Mouse (Mus musculus) macrophage (primary cell): ENCODE results near the gene Nrxn2. TPM values are rescaled to one million over a fixed set of nuclear protein-coding genes. Genes with fewer than 3 reads are reported as not detected.

ENCODE experiments used
- H3K27ac ChIP-seq: fragments of 350-480 bp; formaldehyde crosslinking; 2 replicates; pipeline ENCODE4 v1.9.0; 2021
- H3K36me3 ChIP-seq: fragments of 350-480 bp; formaldehyde crosslinking; 2 replicates; pipeline ENCODE4 v1.9.0; 2021; ENCODE audit errors: inconsistent target
- H3K4me3 ChIP-seq: fragments of 350-480 bp; formaldehyde crosslinking; 2 replicates; pipeline ENCODE4 v1.9.0; 2021; ENCODE audit errors: inconsistent target
- H3K79me2 ChIP-seq: fragments of 350-480 bp; formaldehyde crosslinking; 2 replicates; pipeline ENCODE4 v1.9.0; 2021; ENCODE audit errors: inconsistent target
- WGBS: methylation state at CpG from one replicate; pipeline ENCODE4 v1.1.7; 2026; ENCODE audit warnings: inconsistent platforms; ENCODE audit not compliant: missing documents; 5-methylcytosine and 5-hydroxymethylcytosine counted together
- polyA plus RNA-seq: library from polyadenylated mRNA; stranded (reverse); fragments of 250-400 nt; gene quantifications from 3 replicates; pipeline ENCODE4 v1.2.4, GENCODE M21; 2018; ENCODE audit warnings: inconsistent platforms

Nrxn2 gene
- polyA plus RNA-seq, 1 experiment from 2014 or later, result not detected

- H3K79me2 ChIP-seq, result no peaks in the 10 kb centered on the region
- H3K4me3 ChIP-seq, result no peak overlapping the region
- no peaks in the 10 kb centered on the region for H3K36me3 ChIP-seq
- H3K27ac ChIP-seq, result no peak overlapping the region
- 90% methylated on average over 5 of the region's 5 CpGs for WGBS
Measured at GRCm38 (mm10) chr19:6569021-6569420, 150.5 kb downstream of the Nrxn2 start.

GRCm38 (mm10) chr19:6569561-6569960 is 151.0 kb downstream of the Nrxn2 start:
- 86% methylated on average over 5 of the region's 5 CpGs for WGBS
- Histone ChIP-seq H3K27ac (no peak overlapping the region), H3K79me2 (no peaks in the 10 kb centered on the region), H3K36me3 (no peaks in the 10 kb centered on the region), H3K4me3 (no peak overlapping the region)

- WGBS, result 83% methylated on average over 5 of the region's 5 CpGs
- Histone ChIP-seq H3K4me3 (no peak overlapping the region), H3K36me3 (no peaks in the 10 kb centered on the region), H3K79me2 (no peaks in the 10 kb centered on the region), H3K27ac (no peak overlapping the region)
Measured at GRCm38 (mm10) chr19:6571476-6571875, 152.9 kb downstream of the Nrxn2 start.

GRCm38 (mm10) chr19:6572001-6572400 is 153.5 kb downstream of the Nrxn2 start:
- 69% methylated on average over 4 of the region's 4 CpGs for WGBS
- H3K36me3 ChIP-seq, result no peaks in the 10 kb centered on the region
- no peaks in the 10 kb centered on the region for H3K79me2 ChIP-seq
- H3K27ac ChIP-seq, result no peak overlapping the region
- H3K4me3 ChIP-seq, result no peak overlapping the region

Other genes with a start within 250 kb of the Nrxn2 start
- gene Majin, start 234.3 kb upstream of the Nrxn2 start, polyA plus RNA-seq, result 0.11 TPM in 1 of 3 replicates, not detected in the others
- gene Gpha2, start 192.4 kb upstream of the Nrxn2 start, polyA plus RNA-seq, result not detected in 3 replicates
- 11.2 to 16.0 TPM (median 14.6 TPM) in 3 replicates for gene Ppp2r5b, start 182.9 kb upstream of the Nrxn2 start, polyA plus RNA-seq
- 8.9 to 17.0 TPM (median 9.9 TPM) in 3 replicates for gene Atg2a, start 177.1 kb upstream of the Nrxn2 start, polyA plus RNA-seq
- 42.9 to 146 TPM (median 81.6 TPM) in 3 replicates for gene Ehd1, start 142.0 kb upstream of the Nrxn2 start, polyA plus RNA-seq
- 1.3 to 3.5 TPM (median 2.8 TPM) in 3 replicates for gene Cdc42bpg, start 112.3 kb upstream of the Nrxn2 start, polyA plus RNA-seq
- 16.4 to 22.0 TPM (median 21.4 TPM) in 3 replicates for gene Men1, start 83.8 kb upstream of the Nrxn2 start, polyA plus RNA-seq
- gene Map4k2, start 77.6 kb upstream of the Nrxn2 start, polyA plus RNA-seq, result 6.8 to 15.8 TPM (median 8.5 TPM) in 3 replicates
- gene Sf1, start 55.0 kb upstream of the Nrxn2 start, polyA plus RNA-seq, result 95.2 to 156 TPM (median 120 TPM) in 3 replicates
- 0.21 to 0.59 TPM (median 0.39 TPM) in 3 replicates for gene Pygm, start 34.3 kb upstream of the Nrxn2 start, polyA plus RNA-seq
- gene Rasgrp2, start 19.4 kb upstream of the Nrxn2 start, polyA plus RNA-seq, result 5.2 to 12.2 TPM (median 11.4 TPM) in 3 replicates
- not detected in 3 replicates for gene Slc22a12, start 124.3 kb downstream of the Nrxn2 start, polyA plus RNA-seq